Mouse (Mus musculus): ENCODE measurements around the gene Pnrc2.

The Pnrc2 gene

GRCm38 (mm10) chr4:135891539-135891938 is 17.9 kb upstream of the Pnrc2 start:
- no peak for DNase-seq (ENCODE audit: low spot score)

- peak; percentile 50 for DNase-seq (ENCODE audit: low spot score)
These were observed 16.2 kb upstream of the Pnrc2 start for GRCm38 (mm10) chr4:135889884-135890283.

GRCm38 (mm10) chr4:135889146-135889883 is 15.7 kb upstream of the Pnrc2 start:
- no peak for DNase-seq (ENCODE audit: low spot score)

- no peak for DNase-seq (ENCODE audit: low spot score)
These were observed 14.9 kb upstream of the Pnrc2 start for GRCm38 (mm10) chr4:135888448-135889057.

GRCm38 (mm10) chr4:135886184-135886583 is 12.5 kb upstream of the Pnrc2 start:
- DNase-seq (ENCODE audit: low spot score) = no peak

- no peak for DNase-seq (ENCODE audit: low spot score)
These were observed 12.0 kb upstream of the Pnrc2 start for GRCm38 (mm10) chr4:135885676-135886075.

GRCm38 (mm10) chr4:135884531-135884930 is 10.9 kb upstream of the Pnrc2 start:
- DNase-seq (ENCODE audit: low spot score) = no peak

GRCm38 (mm10) chr4:135883881-135884516 is 10.3 kb upstream of the Pnrc2 start:
- no peak for DNase-seq (ENCODE audit: low spot score)

GRCm38 (mm10) chr4:135883401-135883851 is 9.8 kb upstream of the Pnrc2 start:
- DNase-seq (ENCODE audit: low spot score) = peak; percentile 68

- DNase-seq (ENCODE audit: low spot score) = no peak
These were observed 8.4 kb upstream of the Pnrc2 start for GRCm38 (mm10) chr4:135882023-135882422.

- DNase-seq (ENCODE audit: low spot score) = no peak
These were observed 6.9 kb upstream of the Pnrc2 start for GRCm38 (mm10) chr4:135880576-135880975.

GRCm38 (mm10) chr4:135880018-135880417 is 6.4 kb upstream of the Pnrc2 start:
- no peak for DNase-seq (ENCODE audit: low spot score)

- DNase-seq (ENCODE audit: low spot score) = no peak
These were observed 5.4 kb upstream of the Pnrc2 start for GRCm38 (mm10) chr4:135879021-135879420.

- no peak for DNase-seq (ENCODE audit: low spot score)
These were observed 4.1 kb upstream of the Pnrc2 start for GRCm38 (mm10) chr4:135877742-135878141.

- peak; percentile 67 for DNase-seq (ENCODE audit: low spot score)
These were observed 3.0 kb upstream of the Pnrc2 start for GRCm38 (mm10) chr4:135876583-135877020.

- peak; percentile 65 for DNase-seq (ENCODE audit: low spot score)
These were observed 2.4 kb upstream of the Pnrc2 start for GRCm38 (mm10) chr4:135875991-135876582.

- no peak for DNase-seq (ENCODE audit: low spot score)
These were observed 1.9 kb upstream of the Pnrc2 start for GRCm38 (mm10) chr4:135875546-135875945.

- no peak for DNase-seq (ENCODE audit: low spot score)
These were observed 1.2 kb upstream of the Pnrc2 start for GRCm38 (mm10) chr4:135874564-135875535.

- peak; percentile 48 for DNase-seq (ENCODE audit: low spot score)
These were observed 860 bp downstream of the Pnrc2 start for GRCm38 (mm10) chr4:135872589-135873391.

GRCm38 (mm10) chr4:135872015-135872414 is 1.6 kb downstream of the Pnrc2 start:
- DNase-seq (ENCODE audit: low spot score) = no peak
